In the genomic region with DNA sequence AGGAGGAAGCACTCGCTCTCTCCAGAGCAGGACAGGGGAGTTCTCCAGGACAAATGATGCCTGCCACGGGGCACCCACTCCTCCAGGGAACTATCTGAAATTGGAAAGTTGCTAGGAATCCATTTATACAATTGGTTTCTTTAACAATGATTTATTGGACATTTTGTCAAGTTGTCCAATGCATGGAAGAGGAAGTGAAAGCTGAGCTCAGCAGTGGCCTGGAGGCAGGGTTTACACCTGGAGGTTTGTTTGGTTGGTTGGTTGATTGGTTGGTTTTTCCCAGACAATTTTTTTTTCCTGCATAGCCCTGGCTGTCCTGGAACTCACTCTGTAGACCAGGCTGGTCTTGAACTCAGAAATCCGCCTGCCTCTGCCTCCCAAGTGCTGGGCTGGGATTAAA, we compare ENCODE assay signal across 21 mouse cellular contexts.
"Had no signal": no experiment of that assay in that cellular context is flagged by ENCODE, and none has a peak within 500 bp of the region (broad histone marks: within the 10 kb centered on the region; RNA-seq: fewer than 3 reads in every experiment).

No protein-coding gene starts in this region.

- H3K4me1 ChIP-seq: midbrain, embryonic 12.5 days; midbrain, embryonic 15.5 days had no signal

- H3K27me3 ChIP-seq: limb, embryonic 13.5 days; liver, embryonic 13.5 days; midbrain, embryonic 12.5 days; midbrain, embryonic 15.5 days; neural tube, embryonic 12.5 days; neural tube, embryonic 15.5 days had no signal

- H3K27ac ChIP-seq: kidney, postnatal 0 days; left cerebral cortex, adult 2 months; limb, embryonic 13.5 days; liver, embryonic 13.5 days; midbrain, embryonic 12.5 days; midbrain, embryonic 15.5 days; neural tube, embryonic 12.5 days; neural tube, embryonic 15.5 days; stomach, postnatal 0 days had no signal

- H3K9me3 ChIP-seq: limb, embryonic 13.5 days; liver, embryonic 13.5 days; midbrain, embryonic 12.5 days; midbrain, embryonic 15.5 days; neural tube, embryonic 12.5 days; neural tube, embryonic 15.5 days had no signal

- DNase-seq: kidney, adult 18-20 months; kidney, adult 9 months; kidney, postnatal 36 days; layer of hippocampus, postnatal 36 days; left cerebral cortex, postnatal 4 days; liver, embryonic 13.5 days; lung, adult 2 months; lung, postnatal 14 days; lung, postnatal 4 days; retina, postnatal 1 day; right cerebral cortex, postnatal 4 days; thymus, postnatal 25 days had no signal

- H3K4me3 ChIP-seq: left cerebral cortex, adult 2 months; limb, embryonic 13.5 days; liver, embryonic 13.5 days; midbrain, embryonic 12.5 days; midbrain, embryonic 15.5 days; neural tube, embryonic 12.5 days; neural tube, embryonic 15.5 days had no signal

- H3K36me3 ChIP-seq: limb, embryonic 13.5 days; liver, embryonic 13.5 days; midbrain, embryonic 12.5 days; midbrain, embryonic 15.5 days; neural tube, embryonic 12.5 days; neural tube, embryonic 15.5 days had no signal

- ATAC-seq: intestine, embryonic 16.5 days; midbrain, embryonic 15.5 days had no signal
